Mouse (Mus musculus): ENCODE measurements around the gene Peg10. TPM values are rescaled to one million over a fixed set of nuclear protein-coding genes. Genes with fewer than 3 reads are reported as not detected.
A peak's percentile ranks its signal among the peaks of the same experiment; 100 is the strongest.
"Not testable (repeated sequence)": the region's sequence is repeated elsewhere in the genome, so short reads cannot be mapped to it uniquely, and the experiment has no call there.

Peg10 gene
- total RNA-seq, 2 experiments from 2014 or later = 27.9 to 37.8 TPM

GRCm38 (mm10) chr6:4749091-4749490, 2.0 kb downstream of the Peg10 start:
- DNase-seq = peak; percentile 93

- DNase-seq = no peak
Measured at GRCm38 (mm10) chr6:4751355-4751754, 4.2 kb downstream of the Peg10 start.

- DNase-seq = no peak
Measured at GRCm38 (mm10) chr6:4754286-4754685, 7.2 kb downstream of the Peg10 start.

- DNase-seq = no peak
Measured at GRCm38 (mm10) chr6:4754886-4755285, 7.8 kb downstream of the Peg10 start.

GRCm38 (mm10) chr6:4761415-4762142, 14.5 kb downstream of the Peg10 start:
- not testable (repeated sequence) for DNase-seq

- no peak for DNase-seq
Measured at GRCm38 (mm10) chr6:4762252-4762651, 15.1 kb downstream of the Peg10 start.

- no peak for DNase-seq
Measured at GRCm38 (mm10) chr6:4796281-4796680, 49.2 kb downstream of the Peg10 start.

GRCm38 (mm10) chr6:4797317-4797716, 50.2 kb downstream of the Peg10 start:
- not testable (repeated sequence) for DNase-seq

GRCm38 (mm10) chr6:4798382-4798781, 51.3 kb downstream of the Peg10 start:
- no peak for DNase-seq

- no peak for DNase-seq
Measured at GRCm38 (mm10) chr6:4799359-4799758, 52.3 kb downstream of the Peg10 start.

GRCm38 (mm10) chr6:4806981-4807380, 59.9 kb downstream of the Peg10 start:
- no peak for DNase-seq

Other genes with a start within 250 kb of the Peg10 start
- 1,000 to 10,000 TPM; 2,936 to 4,479 TPM for gene Col1a2, start 242.5 kb upstream of the Peg10 start, total RNA-seq (2021)
- gene Casd1, start 146.5 kb upstream of the Peg10 start, total RNA-seq (2021) = 10 to 100 TPM; 30.1 to 34.6 TPM
- 10 to 100 TPM; 36.2 to 43.2 TPM for gene Sgce, start 99 bp upstream of the Peg10 start, total RNA-seq (2021)
- gene Ppp1r9a, start 155.6 kb downstream of the Peg10 start, total RNA-seq (2021) = 10 to 100 TPM; 16.7 to 21.4 TPM

Measured in gastrocnemius, postnatal 10 days (tissue).